21 mouse cellular contexts compared by ENCODE assay signal in the genomic region with DNA sequence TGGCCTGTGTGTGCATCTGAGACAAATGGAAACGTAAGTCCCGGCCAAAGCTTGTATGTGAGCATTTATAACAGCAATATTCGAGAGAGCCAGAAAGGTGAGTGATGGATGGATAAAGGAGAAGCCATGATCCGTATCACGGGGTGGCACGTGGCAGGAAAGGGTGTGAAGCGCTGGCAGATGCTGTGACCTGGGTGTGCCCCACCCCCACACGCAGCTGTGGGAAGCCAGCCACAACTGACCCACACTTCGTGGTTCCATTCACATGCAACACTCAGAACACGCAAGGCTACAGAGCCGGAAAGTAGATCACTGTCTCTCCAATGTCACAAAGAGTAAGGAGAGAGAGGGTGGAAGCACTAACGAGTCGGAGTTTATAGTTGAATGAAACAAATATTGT.
DNase-seq lines count a peak whose midpoint lies in the region; ATAC-seq lines count a peak whose summit lies in the region.
"Had no signal": no experiment of that assay in that cellular context is flagged by ENCODE, and none has a peak within 500 bp of the region (broad histone marks: within the 10 kb centered on the region; RNA-seq: fewer than 3 reads in every experiment).

No protein-coding gene starts in this region.

- ATAC-seq in granulocyte monocyte progenitor cell, adult 5-6 weeks (replicated peaks; ENCODE audit: poor library complexity, severe bottlenecking): no peak
- ATAC-seq: activated CD4-positive, CD25-positive, alpha-beta regulatory T cell, adult 4 months; CD4-positive, CD25-positive, alpha-beta regulatory T cell, adult 4 months; forebrain, embryonic 14.5 days; Patski had no signal

- DNase-seq in heart, adult 11 months: peak; percentile 9
- DNase-seq in heart, postnatal 10 days: no peak
- DNase-seq in thymus, postnatal 10 days (ENCODE audit: low spot score in 2 of 2): peak; percentile 22 to 31
- DNase-seq in thymus, postnatal 25 days: peak; percentile 35
- DNase-seq in thymus, postnatal 4 days: peak; percentile 65
- no peak for DNase-seq in right cerebral cortex, adult 18-20 months
- DNase-seq: adrenal gland, adult 8-10 months; adrenal gland, postnatal 14 days; adrenal gland, postnatal 36 days; B cell, adult 2 months; cerebellum, adult 11-12 months; cerebellum, adult 2 months; cerebellum, adult 9-11 months; cerebellum, postnatal 14 days; cerebellum, postnatal 36 days; embryo, embryonic 11 days had no signal

- intact Hi-C loops in heart, postnatal 10 days (cut with DNase I): no loop called here

Comparison
In these comparisons a context has a peak if more than half of its experiments do, and no peak if none do; other contexts are left out.
1. DNase-seq: peak in heart, adult 11 months (single experiment), thymus, postnatal 10 days (2 of 2), thymus, postnatal 25 days (single experiment) and thymus, postnatal 4 days (single experiment); none in heart, postnatal 10 days (0 of 2) and right cerebral cortex, adult 18-20 months (single experiment).